Mouse (Mus musculus) liver, adult 2 months (tissue): ENCODE data around the gene Gpatch2.

ENCODE experiments used
- CTCF ChIP-seq: fragments of 200-500 bp; IDR thresholded peaks from 2 replicates; pipeline ENCODE4 v1.5.1; 2011; ENCODE audit warnings: low read depth, low read length, control low read depth
- POLR2A ChIP-seq: fragments of 200-500 bp; IDR thresholded peaks from 2 replicates; pipeline ENCODE4 v1.6.1; 2011; ENCODE audit warnings: low read length, control low read depth; ENCODE audit not compliant: insufficient read depth; ENCODE audit errors: extremely low read depth

DNA sequence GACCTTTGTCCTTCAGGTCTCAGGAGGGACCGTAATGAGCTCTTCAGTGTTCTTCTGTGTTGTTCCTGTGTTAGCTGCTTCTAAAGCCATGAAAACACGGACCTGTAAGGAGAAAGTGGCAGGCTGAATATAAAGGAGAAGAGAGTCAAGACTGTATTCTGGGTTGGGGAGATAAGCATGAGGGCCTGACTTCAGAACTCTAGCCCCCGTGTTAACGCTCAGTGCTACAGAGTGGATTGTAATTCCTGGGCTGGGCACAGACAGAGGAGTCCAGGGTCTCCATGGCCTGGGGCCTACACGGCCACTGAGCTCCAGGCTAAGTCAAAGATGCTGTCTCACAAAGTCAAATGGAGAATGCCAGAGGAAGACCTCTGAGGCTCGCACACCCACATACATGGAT lies 132.3 kb downstream of the Gpatch2 start:
- no peak for TF ChIP-seq POLR2A
- TF ChIP-seq CTCF = no peak
